Mouse (Mus musculus) limb, embryonic 12.5 days (tissue): Measurements from ENCODE around the gene Psmd4. TPM values are rescaled to one million over a fixed set of nuclear protein-coding genes. Genes with fewer than 3 reads are reported as not detected.

Experiments
- ATAC-seq: fragments of 200-750 bp; cut with Nextera tagmentation; 2 replicates; pipeline ENCODE4 v1.8.0; 2017; ENCODE audit warnings: low read depth, moderate TSS enrichment; ENCODE audit not compliant: insufficient number of reproducible peaks, insufficient read depth, low FRiP score, low TSS enrichment
- H3K27ac ChIP-seq: fragments of 300-500 bp; sonication (generic); 2 replicates; pipeline ENCODE4 v1.5.1; 2016; ENCODE audit warnings: mild to moderate bottlenecking, moderate library complexity
- H3K27me3 ChIP-seq: fragments of 300-500 bp; sonication (generic); 2 replicates; pipeline ENCODE4 v1.6.1; 2016; ENCODE audit warnings: mild to moderate bottlenecking, moderate library complexity
- H3K36me3 ChIP-seq: fragments of 300-500 bp; sonication (generic); 2 replicates; pipeline ENCODE4 v1.6.1; 2016; ENCODE audit warnings: mild to moderate bottlenecking, moderate library complexity
- H3K4me1 ChIP-seq: fragments of 300-500 bp; sonication (generic); replicated peaks from 2 replicates; pipeline ENCODE4 v1.6.1; 2016
- H3K4me2 ChIP-seq: fragments of 300-500 bp; sonication (generic); 2 replicates; pipeline ENCODE4 v1.6.1; 2016; ENCODE audit warnings: mild to moderate bottlenecking, moderate library complexity
- H3K4me3 ChIP-seq: fragments of 300-500 bp; sonication (generic); replicated peaks from 2 replicates; pipeline ENCODE4 v1.5.1; 2016; ENCODE audit warnings: mild to moderate bottlenecking
- H3K9ac ChIP-seq: fragments of 300-500 bp; sonication (generic); replicated peaks from 2 replicates; pipeline ENCODE4 v1.6.1; 2016; ENCODE audit warnings: mild to moderate bottlenecking, moderate library complexity
- H3K9me3 ChIP-seq: fragments of 300-500 bp; sonication (generic); 2 replicates; pipeline ENCODE4 v1.6.1; 2016; ENCODE audit warnings: mild to moderate bottlenecking, moderate library complexity
- WGBS: fragments of 180-500 bp; shearing (Covaris S2); methylation state at CpG from one replicate; pipeline ENCODE4 v1.1.7; 2016; 5-methylcytosine and 5-hydroxymethylcytosine counted together
- polyA plus RNA-seq: library from polyadenylated mRNA; unstranded; fragments of >200 nt; fragmentation: Nextera tagmentation; extraction: Ambion mirVana; gene quantifications from 2 replicates; pipeline ENCODE4 v1.2.1, GENCODE M21; 2016

Gene Psmd4
- polyA plus RNA-seq, 1 experiment from 2014 or later = 310 TPM

DNA sequence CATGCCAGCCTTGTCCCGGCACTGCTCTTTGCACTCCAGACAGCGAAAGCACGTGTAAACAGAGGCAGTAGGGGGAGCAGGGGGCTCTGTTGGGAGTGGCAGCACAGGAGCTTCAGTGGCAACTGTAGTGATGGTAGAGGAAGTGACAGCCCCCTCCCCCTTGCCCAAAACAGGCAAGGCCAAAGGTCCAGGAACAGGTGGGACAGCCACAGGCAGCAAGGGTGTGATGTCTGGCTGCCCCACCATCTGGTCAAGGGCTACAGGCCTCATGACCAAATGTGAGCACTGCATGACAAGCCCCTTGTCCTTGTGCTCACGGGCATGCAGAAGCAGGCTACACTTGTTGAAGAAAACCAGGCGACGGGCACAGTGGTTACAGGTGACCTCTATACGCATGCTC, 32.0 kb downstream of the Psmd4 start:
- 79% methylated on average over 7 of the region's 7 CpGs for WGBS
- no peak for ATAC-seq
- no peaks in the 10 kb centered on the region for H3K9me3 ChIP-seq
- no peaks in the 10 kb centered on the region for H3K27me3 ChIP-seq
- no peak overlapping the region for H3K27ac ChIP-seq
- H3K4me1 ChIP-seq = peaks cover 15% of the 10 kb centered on the region
- no peak overlapping the region for H3K9ac ChIP-seq
- peaks cover 73% of the 10 kb centered on the region for H3K36me3 ChIP-seq
- no peak overlapping the region for H3K4me3 ChIP-seq
- H3K4me2 ChIP-seq = no peak overlapping the region

DNA sequence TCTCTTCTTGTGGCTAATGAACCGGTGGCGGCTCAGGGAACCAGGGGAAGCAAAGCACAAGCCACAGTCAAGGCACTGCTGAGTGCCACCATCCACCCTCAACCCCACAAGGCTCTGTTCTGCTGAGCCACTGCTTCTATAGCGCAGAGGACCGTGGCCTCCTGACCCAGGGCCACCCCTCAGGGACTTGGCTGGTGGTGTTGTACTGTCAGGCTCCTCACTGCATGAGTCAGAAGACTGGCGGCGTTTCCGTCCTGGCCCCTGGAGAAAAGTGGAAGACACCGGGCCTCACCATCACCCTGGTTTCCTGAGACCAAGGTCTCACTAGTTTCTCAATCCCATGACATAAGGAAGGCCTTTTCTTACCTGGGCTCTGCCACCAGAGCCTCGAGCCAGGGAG, 34.7 kb downstream of the Psmd4 start:
- H3K4me1 ChIP-seq = no peaks in the 10 kb centered on the region
- H3K4me2 ChIP-seq = no peak overlapping the region
- H3K9ac ChIP-seq = no peak overlapping the region
- H3K9me3 ChIP-seq = no peaks in the 10 kb centered on the region
- H3K4me3 ChIP-seq = no peak overlapping the region
- 90% methylated on average over 9 of the region's 9 CpGs for WGBS
- H3K27me3 ChIP-seq = no peaks in the 10 kb centered on the region
- ATAC-seq = no peak
- H3K27ac ChIP-seq = no peak overlapping the region
- peaks cover 93% of the 10 kb centered on the region for H3K36me3 ChIP-seq

- no peak overlapping the region; the same call in 1 of the 2 replicates for H3K9ac ChIP-seq
- H3K27me3 ChIP-seq = no peaks in the 10 kb centered on the region
- ATAC-seq = no peak
- H3K9me3 ChIP-seq = no peaks in the 10 kb centered on the region
- H3K36me3 ChIP-seq = peaks cover 93% of the 10 kb centered on the region
- WGBS = 84% methylated on average over 3 of the region's 3 CpGs
- no peak overlapping the region for H3K27ac ChIP-seq
- no peak overlapping the region for H3K4me2 ChIP-seq
- no peak overlapping the region for H3K4me3 ChIP-seq
- no peaks in the 10 kb centered on the region for H3K4me1 ChIP-seq
Measured at GRCm38 (mm10) chr3:95005651-95006050, 36.8 kb downstream of the Psmd4 start.

GRCm38 (mm10) chr3:95003273-95003672, 39.1 kb downstream of the Psmd4 start:
- Histone ChIP-seq H3K9ac (no peak overlapping the region), H3K27ac (no peak overlapping the region), H3K27me3 (no peaks in the 10 kb centered on the region), H3K4me2 (no peak overlapping the region), H3K4me3 (no peak overlapping the region), H3K36me3 (peaks cover 92% of the 10 kb centered on the region), H3K9me3 (no peaks in the 10 kb centered on the region), H3K4me1 (no peaks in the 10 kb centered on the region)
- no peak for ATAC-seq

GRCm38 (mm10) chr3:95002569-95002968, 39.8 kb downstream of the Psmd4 start:
- Histone ChIP-seq H3K4me3 (no peak overlapping the region), H3K4me1 (no peaks in the 10 kb centered on the region), H3K36me3 (peaks cover 92% of the 10 kb centered on the region), H3K9me3 (no peaks in the 10 kb centered on the region), H3K4me2 (no peak overlapping the region), H3K27me3 (no peaks in the 10 kb centered on the region), H3K9ac (no peak overlapping the region), H3K27ac (no peak overlapping the region)
- ATAC-seq = no peak
- WGBS = 86% methylated on average over 4 of the region's 4 CpGs

GRCm38 (mm10) chr3:94996946-94997345, 45.5 kb downstream of the Psmd4 start:
- 42% methylated on average over 2 of the region's 2 CpGs for WGBS

GRCm38 (mm10) chr3:94989159-94989761, 53.2 kb downstream of the Psmd4 start:
- Histone ChIP-seq H3K9ac (no peak overlapping the region), H3K9me3 (no peaks in the 10 kb centered on the region), H3K4me3 (no peak overlapping the region), H3K27me3 (no peaks in the 10 kb centered on the region), H3K36me3 (peaks cover 77% of the 10 kb centered on the region), H3K4me1 (no peaks in the 10 kb centered on the region; the same call in none of the 2 replicates), H3K4me2 (peak overlapping the region; percentile 8; the same call in 1 of the 2 replicates), H3K27ac (peak overlapping the region; percentile 47)
- no peak; the same call in 1 of the 2 replicates for ATAC-seq
- 49% methylated on average over 9 of the region's 9 CpGs for WGBS

More at GRCm38 (mm10) chr3:94996946-94997345, 45.5 kb downstream of the Psmd4 start:
- Histone ChIP-seq H3K9ac (no peak overlapping the region), H3K4me1 (no peaks in the 10 kb centered on the region), H3K27me3 (no peaks in the 10 kb centered on the region), H3K4me3 (no peak overlapping the region), H3K4me2 (no peak overlapping the region), H3K27ac (no peak overlapping the region), H3K9me3 (no peaks in the 10 kb centered on the region), H3K36me3 (peaks cover 97% of the 10 kb centered on the region)
- no peak for ATAC-seq

DNA sequence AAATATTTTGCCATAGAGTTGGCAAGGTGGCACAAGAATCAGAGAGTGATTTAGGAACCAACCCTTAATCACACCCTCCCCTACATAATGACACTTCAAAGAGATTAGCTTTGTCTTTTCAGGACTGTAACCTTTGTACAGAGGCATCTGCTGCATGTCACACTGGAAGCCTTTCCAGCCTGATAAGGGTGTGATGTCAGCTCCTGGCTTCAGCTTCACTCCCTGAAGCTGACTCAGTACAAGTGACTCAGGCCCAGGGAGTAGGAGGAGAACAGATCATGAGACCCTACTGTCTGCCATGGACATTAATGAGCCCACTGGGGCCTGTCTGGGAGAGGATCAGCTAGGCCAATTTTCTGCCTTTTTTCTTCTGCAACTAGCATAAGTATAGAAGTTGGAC, 54.8 kb downstream of the Psmd4 start:
- no peak for ATAC-seq
- Histone ChIP-seq H3K27me3 (no peaks in the 10 kb centered on the region), H3K4me3 (no peak overlapping the region), H3K4me2 (no peak overlapping the region), H3K4me1 (no peaks in the 10 kb centered on the region; the same call in none of the 2 replicates), H3K27ac (no peak overlapping the region), H3K9ac (no peak overlapping the region), H3K9me3 (no peaks in the 10 kb centered on the region), H3K36me3 (peaks cover 70% of the 10 kb centered on the region)

DNA sequence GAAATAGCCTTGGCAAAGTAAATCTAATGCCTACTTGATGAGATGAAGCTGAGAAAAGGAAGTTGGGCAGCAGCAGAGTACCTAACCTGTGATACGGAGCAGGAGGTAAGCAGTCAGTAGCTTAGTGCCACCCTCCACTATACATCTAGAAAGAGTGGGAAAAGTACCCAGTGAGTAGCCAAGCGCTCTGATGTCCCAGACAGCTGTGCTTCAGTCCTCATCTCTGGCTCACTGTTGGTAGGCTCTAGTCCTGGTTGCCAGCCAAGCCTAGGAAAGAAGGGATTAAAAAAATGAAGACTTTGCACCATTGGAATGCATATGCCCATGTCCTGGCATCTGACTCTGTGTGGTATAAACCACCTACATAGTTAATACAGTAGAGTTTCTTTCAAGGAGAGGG, 56.9 kb downstream of the Psmd4 start:
- H3K9ac ChIP-seq = no peak overlapping the region
- no peaks in the 10 kb centered on the region for H3K27me3 ChIP-seq
- no peaks in the 10 kb centered on the region; the same call in none of the 2 replicates for H3K4me1 ChIP-seq
- no peaks in the 10 kb centered on the region for H3K9me3 ChIP-seq
- no peak for ATAC-seq
- WGBS = 92% methylated on average over 2 of the region's 2 CpGs
- H3K4me2 ChIP-seq = no peak overlapping the region
- no peak overlapping the region for H3K27ac ChIP-seq
- no peak overlapping the region for H3K4me3 ChIP-seq
- peaks cover 65% of the 10 kb centered on the region for H3K36me3 ChIP-seq

GRCm38 (mm10) chr3:94984312-94984711, 58.1 kb downstream of the Psmd4 start:
- Histone ChIP-seq H3K36me3 (peaks cover 60% of the 10 kb centered on the region), H3K27ac (no peak overlapping the region), H3K9me3 (no peaks in the 10 kb centered on the region), H3K4me1 (no peaks in the 10 kb centered on the region; the same call in none of the 2 replicates), H3K27me3 (no peaks in the 10 kb centered on the region), H3K9ac (no peak overlapping the region), H3K4me2 (no peak overlapping the region), H3K4me3 (no peak overlapping the region)
- ATAC-seq = no peak
- 92% methylated on average over 11 of the region's 11 CpGs for WGBS
